Mouse (Mus musculus) heart, embryonic 15.5 days (tissue): Measurements from ENCODE around the gene Dtd1. TPM values are rescaled to one million over a fixed set of nuclear protein-coding genes. Genes with fewer than 3 reads are reported as not detected.
A peak's percentile ranks its signal among the peaks of the same experiment; 100 is the strongest.
"Not testable (repeated sequence)": the region's sequence is repeated elsewhere in the genome, so short reads cannot be mapped to it uniquely, and the experiment has no call there.

Experiments
- ATAC-seq: fragments of 200-750 bp; cut with Nextera tagmentation; replicated peaks from 2 replicates; pipeline ENCODE4 v1.8.0; 2017; ENCODE audit warnings: low read depth, moderate TSS enrichment; ENCODE audit not compliant: insufficient number of reproducible peaks, insufficient read depth, low FRiP score
- H3K27ac ChIP-seq: fragments of 300-500 bp; sonication (generic); 2 replicates; pipeline ENCODE4 v1.5.1; 2015; ENCODE audit warnings: mild to moderate bottlenecking, inconsistent platforms
- H3K27me3 ChIP-seq: fragments of 300-500 bp; sonication (generic); 2 replicates; pipeline ENCODE4 v1.6.1; 2015; ENCODE audit warnings: inconsistent platforms
- H3K36me3 ChIP-seq: fragments of 300-500 bp; sonication (generic); 2 replicates; pipeline ENCODE4 v1.6.1; 2015; ENCODE audit warnings: mild to moderate bottlenecking, inconsistent platforms
- H3K4me1 ChIP-seq: fragments of 300-500 bp; sonication (generic); replicated peaks from 2 replicates; pipeline ENCODE4 v1.6.1; 2015; ENCODE audit warnings: inconsistent platforms
- H3K4me2 ChIP-seq: fragments of 300-500 bp; sonication (generic); 2 replicates; pipeline ENCODE4 v1.6.1; 2015; ENCODE audit warnings: inconsistent platforms, mild to moderate bottlenecking, moderate library complexity
- H3K4me3 ChIP-seq: fragments of 300-500 bp; sonication (generic); 2 replicates; pipeline ENCODE4 v1.5.1; 2015; ENCODE audit warnings: mild to moderate bottlenecking, inconsistent platforms
- H3K9ac ChIP-seq: fragments of 300-500 bp; sonication (generic); 2 replicates; pipeline ENCODE4 v1.6.1; 2015; ENCODE audit warnings: mild to moderate bottlenecking, inconsistent platforms
- H3K9me3 ChIP-seq: fragments of 300-500 bp; sonication (generic); replicated peaks from 2 replicates; pipeline ENCODE4 v1.6.1; 2016; ENCODE audit warnings: inconsistent platforms
- WGBS: fragments of 180-500 bp; shearing (Covaris S2); methylation state at CpG from one replicate; pipeline ENCODE4 v1.1.7; 2015; ENCODE audit warnings: mixed read lengths; 5-methylcytosine and 5-hydroxymethylcytosine counted together
- polyA plus RNA-seq: library from polyadenylated mRNA; unstranded; fragments of >200 nt; fragmentation: Nextera tagmentation; extraction: Ambion mirVana; gene quantifications from 2 replicates; pipeline ENCODE4 v1.2.1, GENCODE M21; 2015

Dtd1 gene
- polyA plus RNA-seq = 26.7 and 28.4 TPM in 2 replicates

- peak; percentile 82 for ATAC-seq
- Histone ChIP-seq H3K27me3 (no peaks in the 10 kb centered on the region), H3K9me3 (no peaks in the 10 kb centered on the region), H3K4me3 (peak within 1 kb of the TSS; percentile 68), H3K36me3 (no peaks in the 10 kb centered on the region), H3K9ac (peak within 1 kb of the TSS; percentile 71), H3K4me1 (peaks cover 3% of the 10 kb centered on the region), H3K27ac (no peak within 1 kb of the TSS), H3K4me2 (peak within 1 kb of the TSS; percentile 79)
- WGBS = 2% methylated on average over 49 of the region's 50 CpGs
These were observed at the start of gene Dtd1 for GRCm38 (mm10) chr2:144599831-144600687. Gene Dtd1 (plus strand): TSS chr2:144599897.

- Histone ChIP-seq H3K27me3 (no peaks in the 10 kb centered on the region), H3K27ac (peak within 1 kb of the TSS; percentile 74), H3K9me3 (no peaks in the 10 kb centered on the region), H3K4me1 (peaks cover 13% of the 10 kb centered on the region), H3K36me3 (peaks cover 8% of the 10 kb centered on the region; the same call in 1 of the 2 replicates), H3K4me2 (peak within 1 kb of the TSS; percentile 57), H3K9ac (peak within 1 kb of the TSS; percentile 77), H3K4me3 (peak within 1 kb of the TSS; percentile 76)
- WGBS = under 1% methylated on average over 17 of the region's 17 CpGs
- ATAC-seq = peak; percentile 83
These were observed 49.2 kb upstream of the Dtd1 start, which contains the start of gene Rbbp9 for GRCm38 (mm10) chr2:144550529-144550928. Gene Rbbp9 (minus strand): TSS chr2:144550869.

DNA sequence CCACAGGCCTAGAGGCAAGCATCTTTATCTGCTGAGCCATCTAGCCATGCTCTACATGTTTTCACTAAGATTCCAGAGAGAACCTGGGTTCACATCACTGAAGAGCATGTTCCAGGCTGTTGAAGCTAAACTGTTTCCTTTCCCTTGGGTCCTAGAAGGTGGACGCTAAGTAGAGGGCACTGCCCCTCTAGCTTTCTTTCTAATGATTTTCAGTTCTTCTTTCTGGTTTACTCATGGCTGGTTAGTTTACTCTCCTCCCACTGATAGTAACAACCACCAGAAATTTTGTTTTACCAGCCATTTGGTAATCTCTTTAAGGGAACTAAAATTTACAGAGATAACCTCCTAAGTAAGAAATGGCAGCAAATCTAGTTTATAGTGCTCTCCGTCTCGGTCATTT, 45.8 kb upstream of the Dtd1 start:
- no peak overlapping the region for H3K4me2 ChIP-seq

GRCm38 (mm10) chr2:144555286-144555819, 44.3 kb upstream of the Dtd1 start:
- Histone ChIP-seq H3K4me2 (peak overlapping the region; percentile 63), H3K36me3 (peaks cover 11% of the 10 kb centered on the region; the same call in 1 of the 2 replicates), H3K9ac (peak overlapping the region; percentile 62), H3K4me3 (peak overlapping the region; percentile 75), H3K4me1 (peaks cover 5% of the 10 kb centered on the region), H3K9me3 (no peaks in the 10 kb centered on the region), H3K27ac (peak overlapping the region; percentile 91), H3K27me3 (no peaks in the 10 kb centered on the region)
- WGBS = 1% methylated on average over 14 of the region's 14 CpGs
- no peak for ATAC-seq

More for the DNA sequence above, 45.8 kb upstream of the Dtd1 start:
- Histone ChIP-seq H3K9me3 (no peaks in the 10 kb centered on the region), H3K9ac (no peak overlapping the region), H3K4me3 (no peak overlapping the region), H3K27me3 (no peaks in the 10 kb centered on the region), H3K27ac (no peak overlapping the region), H3K4me1 (peaks cover 9% of the 10 kb centered on the region), H3K36me3 (no peaks in the 10 kb centered on the region)
- no peak for ATAC-seq
- WGBS = 88% methylated on average over 3 of the region's 3 CpGs

GRCm38 (mm10) chr2:144555820-144556552, 43.7 kb upstream of the Dtd1 start, which contains the start of gene Sec23b:
Gene Sec23b (plus strand): TSS chr2:144556229.
- peak within 1 kb of the TSS; percentile 63 for H3K4me2 ChIP-seq
- H3K9me3 ChIP-seq = no peaks in the 10 kb centered on the region
- H3K36me3 ChIP-seq = peaks cover 11% of the 10 kb centered on the region; the same call in 1 of the 2 replicates
- ATAC-seq = peak; percentile 96
- H3K27me3 ChIP-seq = no peaks in the 10 kb centered on the region
- peaks cover 5% of the 10 kb centered on the region for H3K4me1 ChIP-seq
- H3K4me3 ChIP-seq = peak within 1 kb of the TSS; percentile 75
- peak within 1 kb of the TSS; percentile 82 for H3K9ac ChIP-seq
- under 1% methylated on average over 44 of the region's 44 CpGs for WGBS
- peak within 1 kb of the TSS; percentile 91 for H3K27ac ChIP-seq

DNA sequence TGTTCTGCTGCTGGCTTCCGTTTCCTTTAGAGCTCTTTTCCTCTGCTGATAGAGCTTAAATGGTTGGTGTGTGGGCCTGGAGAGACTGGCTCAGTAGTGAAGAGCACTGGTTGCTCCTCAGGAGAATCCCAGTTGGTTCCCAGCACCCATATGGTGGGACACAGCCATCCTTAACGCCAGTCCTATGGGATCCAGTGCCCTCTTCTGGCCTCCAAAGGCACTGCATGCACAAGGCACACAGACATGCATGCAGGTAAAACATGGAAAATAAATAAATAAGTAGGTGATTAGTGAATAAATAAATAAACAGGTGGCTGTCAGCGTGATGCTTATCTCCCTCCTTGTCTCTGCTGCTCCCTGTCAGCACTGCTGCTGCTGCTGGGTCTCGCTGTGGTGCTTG, 11.0 kb upstream of the Dtd1 start:
- ATAC-seq = no peak
- Histone ChIP-seq H3K36me3 (peaks cover 55% of the 10 kb centered on the region), H3K9me3 (no peaks in the 10 kb centered on the region), H3K4me1 (no peaks in the 10 kb centered on the region), H3K4me3 (no peak overlapping the region), H3K9ac (no peak overlapping the region), H3K27me3 (no peaks in the 10 kb centered on the region), H3K4me2 (no peak overlapping the region), H3K27ac (no peak overlapping the region)
- WGBS = 86% methylated on average over 4 of the region's 4 CpGs

- H3K9me3 ChIP-seq, H3K27me3 ChIP-seq, H3K4me2 ChIP-seq, H3K4me3 ChIP-seq, ATAC-seq, H3K9ac ChIP-seq, H3K27ac ChIP-seq, H3K4me1 ChIP-seq: not testable (repeated sequence)
- H3K36me3 ChIP-seq = peaks cover 16% of the 10 kb centered on the region
- 66% methylated on average over 8 of the region's 8 CpGs for WGBS
These were observed 6.7 kb upstream of the Dtd1 start for GRCm38 (mm10) chr2:144593036-144593435.

- Histone ChIP-seq H3K9ac (peak within 1 kb of the TSS; percentile 70), H3K4me3 (peak within 1 kb of the TSS; percentile 67), H3K36me3 (peaks cover 6% of the 10 kb centered on the region; the same call in 1 of the 2 replicates), H3K9me3 (no peaks in the 10 kb centered on the region), H3K4me2 (peak within 1 kb of the TSS; percentile 62), H3K27me3 (no peaks in the 10 kb centered on the region), H3K27ac (peak within 1 kb of the TSS; percentile 71), H3K4me1 (0 out of 2 replicates have a peak, but pooled peaks cover 6% of the 10 kb centered on the region)
- ATAC-seq = peak; percentile 92
- 1% methylated on average over 31 of the region's 31 CpGs for WGBS
These were observed 5.6 kb upstream of the Dtd1 start, which contains the start of gene Smim26 for GRCm38 (mm10) chr2:144593951-144594651. Gene Smim26 (plus strand): TSS chr2:144594054.

DNA sequence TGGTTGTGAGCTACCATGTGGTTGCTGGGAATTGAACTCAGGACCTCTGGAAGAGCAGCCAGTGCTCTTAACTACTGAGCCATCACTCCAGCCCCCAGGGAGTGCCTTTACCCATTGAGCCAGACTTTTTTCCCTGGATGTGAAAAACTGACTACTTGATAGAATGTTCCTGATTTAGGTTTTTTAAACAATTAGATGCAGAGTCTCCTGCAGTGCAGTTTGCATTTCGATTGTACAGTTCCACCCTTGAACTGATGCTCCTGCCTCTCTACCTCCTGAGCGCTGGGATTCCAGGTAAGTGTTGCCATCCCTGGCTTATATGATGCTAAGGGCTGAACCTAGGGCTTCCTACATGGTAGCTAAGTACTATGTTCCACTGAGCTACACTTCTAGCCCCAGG, 1.7 kb upstream of the Dtd1 start:
- peaks cover 9% of the 10 kb centered on the region for H3K4me1 ChIP-seq
- H3K9me3 ChIP-seq = no peaks in the 10 kb centered on the region
- H3K4me2 ChIP-seq = no peak overlapping the region
- H3K27me3 ChIP-seq = no peaks in the 10 kb centered on the region
- no peak for ATAC-seq
- H3K4me3 ChIP-seq = no peak overlapping the region
- H3K9ac ChIP-seq = no peak overlapping the region
- H3K36me3 ChIP-seq = no peaks in the 10 kb centered on the region
- no peak overlapping the region for H3K27ac ChIP-seq
- WGBS = 68% methylated on average over 2 of the region's 2 CpGs

GRCm38 (mm10) chr2:144601576-144601975, 1.9 kb downstream of the Dtd1 start:
- no peak for ATAC-seq
- H3K27ac ChIP-seq = no peak overlapping the region
- 84% methylated on average over 1 of the region's 1 CpGs for WGBS
- no peaks in the 10 kb centered on the region for H3K36me3 ChIP-seq
- no peaks in the 10 kb centered on the region for H3K9me3 ChIP-seq
- no peaks in the 10 kb centered on the region for H3K27me3 ChIP-seq
- H3K4me3 ChIP-seq = no peak overlapping the region
- no peak overlapping the region for H3K9ac ChIP-seq
- no peak overlapping the region for H3K4me2 ChIP-seq
- H3K4me1 ChIP-seq = peaks cover 3% of the 10 kb centered on the region
